Mouse (Mus musculus) hindbrain, embryonic 14.5 days (tissue): ENCODE data around the gene Prr23a1. TPM values are rescaled to one million over a fixed set of nuclear protein-coding genes. Genes with fewer than 3 reads are reported as not detected.

Source experiments
- polyA plus RNA-seq: library from polyadenylated mRNA; unstranded; fragments of >200 nt; fragmentation: Nextera tagmentation; extraction: Ambion mirVana; gene quantifications from 2 replicates; pipeline ENCODE4 v1.2.1, GENCODE M21; 2014

Prr23a1 gene
- polyA plus RNA-seq, 1 experiment from 2014 or later = 0.54 TPM

Other genes starting within 250 kb of the Prr23a1 start
- gene Mrps22, start 240.8 kb upstream of the Prr23a1 start, polyA plus RNA-seq = 49.8 and 52.4 TPM in 2 replicates
- not detected in 2 replicates for gene Prr23a2, start 14.0 kb downstream of the Prr23a1 start, polyA plus RNA-seq
- gene Prr23a3, start 22.3 kb downstream of the Prr23a1 start, polyA plus RNA-seq = 0.10 TPM in 1 of 2 replicates, not detected in the other
- gene 7420426K07Rik, start 60.6 kb downstream of the Prr23a1 start, polyA plus RNA-seq = not detected in 2 replicates
- gene Foxl2, start 112.8 kb downstream of the Prr23a1 start, polyA plus RNA-seq = 0.90 and 0.98 TPM in 2 replicates
- gene Faim, start 143.9 kb downstream of the Prr23a1 start, polyA plus RNA-seq = 114 and 124 TPM in 2 replicates
- gene Gm1123, start 193.2 kb downstream of the Prr23a1 start, polyA plus RNA-seq = 0.13 and 0.20 TPM in 2 replicates